Mouse (Mus musculus): ENCODE measurements around the gene Tex50. TPM values are rescaled to one million over a fixed set of nuclear protein-coding genes. Genes with fewer than 3 reads are reported as not detected.
A peak's percentile ranks its signal among the peaks of the same experiment; 100 is the strongest.

Tex50 gene
- total and polyA plus RNA-seq, 3 experiments = not detected

GRCm38 (mm10) chr1:161130726-161131664, 28.1 kb downstream of the Tex50 start, which contains the start of gene Klhl20 (continued):
- TF ChIP-seq JUND (IDR thresholded peaks at IDR 0.05; ENCODE audit: low read depth, low read length) = no peak
- peak; percentile 98 for TF ChIP-seq HCFC1 (IDR thresholded peaks at IDR 0.05; ENCODE audit: low read depth, low read length)
- TF ChIP-seq MAZ (IDR thresholded peaks at IDR 0.05; ENCODE audit: low read depth, low read length) = peak; percentile 88; the same call in 1 of the 2 replicates
- peak; percentile 78 for TF ChIP-seq KAT2A (conservative IDR thresholded peaks at IDR 0.05; ENCODE audit: low read depth, low read length)
- peak; percentile 89 for TF ChIP-seq NELFE (IDR thresholded peaks at IDR 0.05; ENCODE audit: low read depth, low read length)

GRCm38 (mm10) chr1:161126461-161126860, 32.7 kb downstream of the Tex50 start:
- H3K4me1 ChIP-seq (ENCODE audit: control insufficient read depth in 1 of 2, insufficient read depth in 2 of 2, low read length in 2 of 2) = peaks cover 0 to 3% of the 10 kb centered on the region in 2 experiments; a peak in 1 of 4 replicates
- H3K27me3 ChIP-seq (ENCODE audit: control insufficient read depth in 1 of 2, insufficient read depth in 2 of 2, low read length in 2 of 2) = no peaks in the 10 kb centered on the region
- H3K27ac ChIP-seq (ENCODE audit: control insufficient read depth, low read depth, low read length) = no peak overlapping the region
- TF ChIP-seq RCOR1 (IDR thresholded peaks at IDR 0.05; ENCODE audit: low read depth, low read length) (no peak), MYC (IDR thresholded peaks at IDR 0.05; ENCODE audit: low read depth, low read length) (no peak), TBP (IDR thresholded peaks at IDR 0.05; ENCODE audit: low read depth, low read length) (no peak), GATA1 (IDR thresholded peaks at IDR 0.05; ENCODE audit: low read depth, low read length) (no peak), USF2 (IDR thresholded peaks at IDR 0.05; ENCODE audit: borderline replicate concordance in 1 of 2, insufficient read depth in 1 of 2, low read depth in 1 of 2, low read length in 2 of 2) (no peak)
- no peaks in the 10 kb centered on the region for H3K9me3 ChIP-seq (replicated peaks; ENCODE audit: insufficient read depth, low read length)
- DNase-seq (ENCODE audit: low read depth, low spot score) = no peak
- H3K9ac ChIP-seq (ENCODE audit: control insufficient read depth, low read depth, low read length, poor library complexity, severe bottlenecking) = no peak overlapping the region
- peaks cover 0 to 11% of the 10 kb centered on the region in 2 experiments; a peak in 2 of 4 replicates for H3K36me3 ChIP-seq (ENCODE audit: control insufficient read depth in 1 of 2, insufficient read depth in 2 of 2, low read length in 2 of 2)
- H3K79me2 ChIP-seq (ENCODE audit: control insufficient read depth, insufficient read depth, low read length, poor library complexity) = peaks cover 5% of the 10 kb centered on the region
- no peak overlapping the region for H3K4me3 ChIP-seq (ENCODE audit: control insufficient read depth in 1 of 2, insufficient read depth in 1 of 2, low read depth in 2 of 2, low read length in 2 of 2)

- Histone ChIP-seq H3K27me3 (ENCODE audit: control insufficient read depth in 1 of 2, insufficient read depth in 2 of 2, low read length in 2 of 2) (no peaks in the 10 kb centered on the region), H3K4me1 (ENCODE audit: control insufficient read depth in 1 of 2, insufficient read depth in 2 of 2, low read length in 2 of 2) (no peaks in the 10 kb centered on the region), H3K9me3 (replicated peaks; ENCODE audit: insufficient read depth, low read length) (no peaks in the 10 kb centered on the region), H3K4me3 (ENCODE audit: control insufficient read depth in 1 of 2, insufficient read depth in 1 of 2, low read depth in 2 of 2, low read length in 2 of 2) (no peak overlapping the region), H3K27ac (ENCODE audit: control insufficient read depth, low read depth, low read length) (no peak overlapping the region), H3K79me2 (ENCODE audit: control insufficient read depth, insufficient read depth, low read length, poor library complexity) (no peaks in the 10 kb centered on the region; the same call in 1 of the 2 replicates), H3K36me3 (ENCODE audit: control insufficient read depth in 1 of 2, insufficient read depth in 2 of 2, low read length in 2 of 2) (peaks cover 0 to 5% of the 10 kb centered on the region in 2 experiments; a peak in 2 of 4 replicates), H3K9ac (ENCODE audit: control insufficient read depth, low read depth, low read length, poor library complexity, severe bottlenecking) (no peak overlapping the region)
- TF ChIP-seq USF1 (IDR thresholded peaks at IDR 0.05; ENCODE audit: low read depth, low read length) = no peak
- no peak for TF ChIP-seq MAX (IDR thresholded peaks at IDR 0.05; ENCODE audit: low read length)
- no peak for TF ChIP-seq MXI1 (IDR thresholded peaks at IDR 0.05; ENCODE audit: low read depth, low read length)
- no peak for TF ChIP-seq ZNF384 (IDR thresholded peaks at IDR 0.05; ENCODE audit: low read depth, low read length)
- no peak for TF ChIP-seq RAD21 (IDR thresholded peaks at IDR 0.05; ENCODE audit: low read depth, low read length)
- no peak for TF ChIP-seq CTCF (IDR thresholded peaks at IDR 0.05 in 2 of 3, conservative IDR thresholded peaks at IDR 0.05 in 1 of 3; ENCODE audit: control insufficient read depth in 1 of 3, insufficient read depth in 1 of 3, low read depth in 2 of 3, low read length in 3 of 3, poor library complexity in 1 of 3, severe bottlenecking in 1 of 3)
- TF ChIP-seq MAFK (IDR thresholded peaks at IDR 0.05; ENCODE audit: borderline replicate concordance, low read depth, low read length) = no peak
- no peak for TF ChIP-seq MYB (IDR thresholded peaks at IDR 0.05; ENCODE audit: low read depth, low read length)
- no peak for TF ChIP-seq RCOR1 (IDR thresholded peaks at IDR 0.05; ENCODE audit: low read depth, low read length)
- TF ChIP-seq USF2 (IDR thresholded peaks at IDR 0.05; ENCODE audit: borderline replicate concordance in 1 of 2, insufficient read depth in 1 of 2, low read depth in 1 of 2, low read length in 2 of 2) = no peak
- no peak for TF ChIP-seq JUND (IDR thresholded peaks at IDR 0.05; ENCODE audit: low read depth, low read length)
- TF ChIP-seq NELFE (IDR thresholded peaks at IDR 0.05; ENCODE audit: low read depth, low read length) = no peak
- TF ChIP-seq SMC3 (IDR thresholded peaks at IDR 0.05; ENCODE audit: low read depth, low read length) = no peak
- no peak for TF ChIP-seq BHLHE40 (IDR thresholded peaks at IDR 0.05; ENCODE audit: borderline replicate concordance, low read depth, low read length)
- no peak for DNase-seq (ENCODE audit: low read depth, low spot score)
Observed at GRCm38 (mm10) chr1:161122661-161123418, 36.3 kb downstream of the Tex50 start.
